Mouse (Mus musculus): ENCODE data around the gene Ccnh.

DNA sequence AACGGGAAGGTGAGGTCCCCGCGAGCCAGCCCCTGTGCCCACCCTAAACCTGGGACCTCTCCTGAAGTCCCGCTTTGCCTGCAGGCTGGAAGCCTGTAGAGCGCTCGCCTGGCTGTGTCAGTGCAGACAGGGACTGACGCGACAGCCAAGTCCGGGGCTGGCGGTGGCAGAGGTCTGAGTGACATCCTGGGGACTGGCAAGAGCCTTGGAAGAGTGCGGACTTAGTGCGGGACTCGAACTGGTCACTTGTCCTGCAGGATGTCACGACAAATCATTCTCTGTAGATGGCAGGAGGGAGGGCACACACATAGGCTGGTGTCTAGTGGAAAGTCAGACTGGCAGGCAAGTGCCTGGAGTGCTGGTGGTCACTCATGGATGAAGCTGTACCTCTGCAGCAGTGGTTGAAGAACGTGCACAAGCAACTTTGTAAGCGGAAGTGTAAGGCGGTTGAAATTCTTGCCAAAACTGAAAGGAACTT is 475 bp downstream of the Ccnh start:
- TF ChIP-seq CTCF (IDR thresholded peaks at IDR 0.05; ENCODE audit: low read depth) = no peak
- TF ChIP-seq EP300 (IDR thresholded peaks at IDR 0.05; ENCODE audit: low read depth) = no peak

Data from heart, postnatal 0 days (tissue).